Mouse (Mus musculus): Measurements from ENCODE around the gene Pde4b.

DNA sequence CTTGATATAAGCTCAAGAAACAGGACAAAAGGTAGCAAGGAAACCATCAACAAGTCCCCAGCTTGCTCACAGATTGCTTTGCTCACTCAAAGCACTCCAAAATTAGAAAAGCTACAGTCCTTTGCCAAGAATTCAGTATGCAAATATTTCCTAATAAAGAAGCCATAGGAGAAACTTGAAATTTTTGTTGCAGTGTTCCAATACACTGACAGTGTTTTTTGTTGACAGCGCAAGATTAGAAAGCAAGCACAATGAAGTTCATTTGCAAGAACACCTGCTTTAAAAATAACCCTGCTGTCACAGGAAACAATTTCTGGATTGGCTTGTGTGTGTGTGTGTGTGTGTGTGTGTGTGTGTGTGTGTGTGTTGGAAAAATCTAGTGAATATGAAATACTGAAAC is 311.2 kb downstream of the Pde4b start:
- no peak for TF ChIP-seq HCFC1 (IDR thresholded peaks at IDR 0.05; ENCODE audit: borderline replicate concordance, insufficient read depth, low read length)
- no peak for TF ChIP-seq CHD2 (IDR thresholded peaks at IDR 0.05; ENCODE audit: low read depth, low read length)
